Mouse (Mus musculus): Measurements from ENCODE around the gene Nat8f2. TPM values are rescaled to one million over a fixed set of nuclear protein-coding genes. Genes with fewer than 3 reads are reported as not detected.
"Not testable (repeated sequence)": the region's sequence is repeated elsewhere in the genome, so short reads cannot be mapped to it uniquely, and the experiment has no call there.

The Nat8f2 gene
- polyA plus RNA-seq, 1 experiment from 2014 or later, result not detected

DNA sequence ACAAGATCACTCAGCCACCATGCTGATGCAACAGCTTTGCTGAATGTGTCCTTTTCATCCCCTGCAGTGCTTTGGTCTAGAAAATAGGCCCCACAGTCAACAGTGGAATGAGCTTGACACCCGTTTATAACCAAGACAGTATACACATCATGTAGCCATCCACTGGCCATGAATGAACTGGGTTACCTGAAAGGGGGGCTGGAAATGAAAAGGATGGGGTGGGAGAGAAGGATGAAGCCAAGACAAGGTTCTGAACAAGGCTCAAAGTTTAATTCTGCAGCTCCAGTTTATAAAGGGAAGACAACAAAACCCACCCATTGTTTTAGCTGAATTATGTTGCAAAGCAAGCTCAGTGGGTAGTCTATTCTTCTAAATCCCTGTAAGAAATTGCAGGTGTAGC lies 15.4 kb upstream of the Nat8f2 start:
- Histone ChIP-seq H3K4me3 (ENCODE audit: control insufficient read depth in 1 of 2, insufficient read depth in 1 of 2, low read depth in 1 of 2, low read length in 2 of 2) (no peak overlapping the region), H3K9ac (ENCODE audit: low read length) (no peak overlapping the region), H3K9me3 (ENCODE audit: control insufficient read depth, low read length) (peaks cover 12% of the 10 kb centered on the region), H3K4me1 (ENCODE audit: control insufficient read depth in 2 of 2, insufficient read depth in 2 of 2, low read length in 2 of 2) (no peaks in the 10 kb centered on the region), H3K27me3 (ENCODE audit: control insufficient read depth, insufficient read depth, low read length) (no peaks in the 10 kb centered on the region), H3K27ac (replicated peaks in 1 of 2; ENCODE audit: control insufficient read depth in 1 of 2, insufficient read depth in 1 of 2, low read depth in 2 of 2, low read length in 2 of 2) (no peak overlapping the region), H3K36me3 (ENCODE audit: control insufficient read depth, insufficient read depth, low read length) (no peaks in the 10 kb centered on the region), H3K4me2 (ENCODE audit: low read length) (no peak overlapping the region)
- ATAC-seq (ENCODE audit: insufficient number of reproducible peaks, insufficient read depth, low FRiP score, low read depth), result no peak
- 81% methylated on average over 1 of the region's 1 CpGs for WGBS

DNA sequence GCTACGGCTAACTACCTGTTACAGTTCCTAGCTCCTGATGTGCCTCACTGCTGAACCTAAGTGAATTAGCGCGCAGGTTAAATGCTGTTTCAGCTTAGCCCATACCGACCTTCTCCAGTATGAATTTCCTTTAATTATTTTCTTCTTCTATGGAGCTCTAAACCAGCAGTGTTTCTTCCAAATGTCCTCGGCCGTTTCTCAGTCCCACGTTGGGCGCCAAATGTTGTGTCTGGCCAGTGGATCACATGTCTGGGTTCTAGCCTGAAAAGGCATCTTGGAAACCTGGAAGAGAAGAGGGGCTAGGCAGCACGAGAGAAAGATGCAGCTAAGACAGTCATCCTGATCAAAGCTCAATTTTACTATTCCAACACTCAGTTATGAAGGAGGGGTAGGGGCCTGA lies 14.3 kb upstream of the Nat8f2 start:
- not testable (repeated sequence) for H3K4me2 ChIP-seq (ENCODE audit: low read length)
- 90% methylated on average over 9 of the region's 9 CpGs for WGBS

DNA sequence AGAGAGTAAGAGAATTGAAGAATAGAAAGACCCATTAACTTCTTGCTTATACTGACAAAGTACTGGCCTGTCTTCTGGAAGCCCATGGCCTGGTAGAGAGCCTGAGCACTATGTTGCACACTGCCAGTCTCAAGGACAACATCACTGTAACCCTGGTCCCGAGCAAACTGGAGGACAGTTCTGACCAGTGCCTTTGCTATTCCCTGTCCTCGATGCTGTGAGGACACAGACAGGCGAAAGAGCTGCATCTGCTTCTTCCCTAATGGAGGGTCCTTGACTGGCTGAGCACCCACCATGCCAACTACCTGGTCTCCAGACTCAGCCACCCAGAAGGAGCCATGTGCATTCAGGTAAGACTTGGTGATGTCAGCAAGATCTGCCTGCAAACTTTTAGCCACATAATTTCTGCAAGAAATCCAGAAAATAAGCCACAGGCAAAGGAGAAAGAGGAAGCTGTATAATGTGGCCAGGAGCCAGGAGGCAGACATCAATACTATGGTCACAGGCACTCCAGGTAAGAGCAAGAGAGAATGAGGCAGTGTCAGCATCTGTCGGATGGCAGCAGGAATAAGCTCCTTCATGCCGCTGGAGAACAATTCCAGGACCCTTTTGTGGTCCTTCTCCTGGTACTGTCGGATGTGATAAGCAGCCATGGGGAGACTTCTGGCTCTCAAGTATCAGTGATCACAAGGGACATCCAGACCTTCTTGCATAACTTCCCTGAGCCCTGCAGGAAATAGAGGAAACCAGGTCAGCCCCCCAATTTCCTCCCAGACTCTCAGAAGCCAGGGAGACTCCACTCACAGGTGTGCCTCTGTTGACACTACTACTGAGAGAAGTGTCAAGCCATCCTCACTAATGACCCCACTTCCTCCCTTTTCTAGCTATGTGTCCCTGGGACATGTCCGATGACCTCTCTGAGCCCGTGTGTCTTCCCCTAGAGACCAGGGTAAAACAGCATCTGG lies 950 bp downstream of the Nat8f2 start:
- no peak for ATAC-seq (ENCODE audit: insufficient number of reproducible peaks, insufficient read depth, low FRiP score, low read depth)
- Histone ChIP-seq H3K9me3 (ENCODE audit: control insufficient read depth, low read length) (no peaks in the 10 kb centered on the region), H3K4me3 (ENCODE audit: control insufficient read depth in 1 of 2, insufficient read depth in 1 of 2, low read depth in 1 of 2, low read length in 2 of 2) (no peak overlapping the region), H3K27me3 (ENCODE audit: control insufficient read depth, insufficient read depth, low read length) (no peaks in the 10 kb centered on the region), H3K4me1 (ENCODE audit: control insufficient read depth in 2 of 2, insufficient read depth in 2 of 2, low read length in 2 of 2) (no peaks in the 10 kb centered on the region), H3K9ac (ENCODE audit: low read length) (no peak overlapping the region), H3K4me2 (ENCODE audit: low read length) (no peak overlapping the region), H3K27ac (replicated peaks in 1 of 2; ENCODE audit: control insufficient read depth in 1 of 2, insufficient read depth in 1 of 2, low read depth in 2 of 2, low read length in 2 of 2) (no peak overlapping the region), H3K36me3 (ENCODE audit: control insufficient read depth, insufficient read depth, low read length) (no peaks in the 10 kb centered on the region)
- WGBS, result 64% methylated on average over 8 of the region's 8 CpGs

More for the DNA sequence above, 14.3 kb upstream of the Nat8f2 start:
- not testable (repeated sequence) for H3K4me3 ChIP-seq (ENCODE audit: control insufficient read depth in 1 of 2, insufficient read depth in 1 of 2, low read depth in 1 of 2, low read length in 2 of 2); H3K36me3 ChIP-seq (ENCODE audit: control insufficient read depth, insufficient read depth, low read length); H3K27ac ChIP-seq (replicated peaks in 1 of 2; ENCODE audit: control insufficient read depth in 1 of 2, insufficient read depth in 1 of 2, low read depth in 2 of 2, low read length in 2 of 2); H3K27me3 ChIP-seq (ENCODE audit: control insufficient read depth, insufficient read depth, low read length); H3K4me1 ChIP-seq (ENCODE audit: control insufficient read depth in 2 of 2, insufficient read depth in 2 of 2, low read length in 2 of 2); ATAC-seq (ENCODE audit: insufficient number of reproducible peaks, insufficient read depth, low FRiP score, low read depth); H3K9ac ChIP-seq (ENCODE audit: low read length)
- H3K9me3 ChIP-seq (ENCODE audit: control insufficient read depth, low read length), result peaks cover 12% of the 10 kb centered on the region

DNA sequence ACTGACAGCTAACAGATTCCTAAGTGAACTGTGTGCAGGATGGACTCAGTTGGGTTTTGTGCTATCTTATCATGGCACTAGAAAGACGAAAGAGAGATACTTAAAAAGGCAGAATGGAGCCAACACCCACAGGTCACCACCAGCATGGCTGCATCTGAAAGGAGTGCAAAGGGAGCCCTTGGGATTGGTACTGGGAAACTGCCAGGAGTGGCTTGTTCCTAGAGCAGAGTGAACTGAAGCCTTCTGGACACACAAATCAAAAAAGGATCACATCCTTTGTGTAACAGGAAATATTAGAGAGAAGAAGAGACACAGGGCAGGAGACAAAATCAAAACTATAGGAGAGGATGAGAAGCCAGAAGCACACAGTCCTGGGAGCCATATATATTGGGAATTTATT lies 2.0 kb downstream of the Nat8f2 start:
- WGBS, result no CpG with 5 or more reads among the region's 1 CpGs
- H3K27me3 ChIP-seq (ENCODE audit: control insufficient read depth, insufficient read depth, low read length); H3K27ac ChIP-seq (replicated peaks in 1 of 2; ENCODE audit: control insufficient read depth in 1 of 2, insufficient read depth in 1 of 2, low read depth in 2 of 2, low read length in 2 of 2): not testable (repeated sequence)

DNA sequence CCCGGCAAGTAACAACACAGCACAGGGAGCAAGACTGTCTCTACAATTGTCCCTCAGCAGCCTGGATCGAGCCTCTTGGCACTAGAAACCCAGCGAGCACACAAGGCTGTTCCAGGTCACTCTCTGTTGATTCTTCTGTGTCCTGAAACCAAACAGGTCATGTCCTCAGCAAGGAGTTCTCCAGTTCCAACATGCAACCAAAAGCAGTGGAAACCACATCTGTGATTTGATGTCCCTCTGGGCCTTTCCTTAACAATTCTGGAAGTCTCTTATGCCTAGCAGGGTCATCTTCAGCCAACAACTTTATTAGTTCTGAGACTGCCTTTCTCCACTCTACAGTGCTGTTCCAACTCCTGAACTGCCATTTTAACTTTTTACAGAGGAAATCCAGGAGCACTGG lies 2.8 kb downstream of the Nat8f2 start:
- H3K9ac ChIP-seq (ENCODE audit: low read length); H3K4me3 ChIP-seq (ENCODE audit: control insufficient read depth in 1 of 2, insufficient read depth in 1 of 2, low read depth in 1 of 2, low read length in 2 of 2); H3K9me3 ChIP-seq (ENCODE audit: control insufficient read depth, low read length); H3K36me3 ChIP-seq (ENCODE audit: control insufficient read depth, insufficient read depth, low read length); H3K27ac ChIP-seq (replicated peaks in 1 of 2; ENCODE audit: control insufficient read depth in 1 of 2, insufficient read depth in 1 of 2, low read depth in 2 of 2, low read length in 2 of 2); H3K27me3 ChIP-seq (ENCODE audit: control insufficient read depth, insufficient read depth, low read length); H3K4me1 ChIP-seq (ENCODE audit: control insufficient read depth in 2 of 2, insufficient read depth in 2 of 2, low read length in 2 of 2); ATAC-seq (ENCODE audit: insufficient number of reproducible peaks, insufficient read depth, low FRiP score, low read depth); H3K4me2 ChIP-seq (ENCODE audit: low read length): not testable (repeated sequence)
- 85% methylated on average over 3 of the region's 3 CpGs for WGBS

More for the DNA sequence above, 2.0 kb downstream of the Nat8f2 start:
- not testable (repeated sequence) for ATAC-seq (ENCODE audit: insufficient number of reproducible peaks, insufficient read depth, low FRiP score, low read depth); H3K9me3 ChIP-seq (ENCODE audit: control insufficient read depth, low read length); H3K9ac ChIP-seq (ENCODE audit: low read length); H3K36me3 ChIP-seq (ENCODE audit: control insufficient read depth, insufficient read depth, low read length); H3K4me3 ChIP-seq (ENCODE audit: control insufficient read depth in 1 of 2, insufficient read depth in 1 of 2, low read depth in 1 of 2, low read length in 2 of 2); H3K4me1 ChIP-seq (ENCODE audit: control insufficient read depth in 2 of 2, insufficient read depth in 2 of 2, low read length in 2 of 2); H3K4me2 ChIP-seq (ENCODE audit: low read length)

DNA sequence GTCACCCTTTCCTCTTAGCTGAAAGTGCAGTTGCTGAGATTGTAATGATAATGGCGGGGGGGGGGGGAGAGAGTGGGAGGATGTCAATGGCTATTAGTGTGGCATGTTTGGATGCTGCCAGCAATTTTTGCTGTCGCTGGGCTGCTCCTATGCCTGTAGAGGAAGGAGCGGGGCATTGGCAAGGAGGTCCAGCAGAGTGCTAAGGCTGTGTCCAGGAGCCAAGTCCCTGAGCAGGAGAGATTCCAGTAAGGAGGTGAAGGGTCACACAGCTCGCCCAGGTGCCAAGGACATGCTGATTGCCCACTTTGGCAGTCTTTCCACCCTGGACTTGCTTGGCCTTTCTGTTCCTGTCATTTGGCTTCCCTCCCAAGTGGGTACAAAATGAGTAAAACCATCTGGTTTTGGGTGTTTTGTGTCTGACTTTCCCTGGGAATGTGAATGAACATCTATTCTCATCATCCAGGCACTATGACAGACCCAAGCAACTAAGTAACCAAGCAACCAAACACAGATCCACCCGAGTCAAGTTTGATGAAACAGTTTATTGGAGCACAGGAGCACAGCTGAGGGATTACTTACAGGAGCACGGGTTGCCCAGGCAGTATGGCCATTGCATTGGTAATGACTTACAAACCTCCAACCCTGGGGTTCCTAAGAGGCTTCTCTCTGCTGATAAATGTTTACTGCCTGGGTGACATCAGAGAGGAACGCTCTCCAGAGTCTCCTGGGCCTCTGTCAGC lies 3.9 kb downstream of the Nat8f2 start:
- 61% methylated on average over 6 of the region's 7 CpGs for WGBS
- H3K9me3 ChIP-seq (ENCODE audit: control insufficient read depth, low read length); H3K4me2 ChIP-seq (ENCODE audit: low read length); H3K27me3 ChIP-seq (ENCODE audit: control insufficient read depth, insufficient read depth, low read length); H3K4me3 ChIP-seq (ENCODE audit: control insufficient read depth in 1 of 2, insufficient read depth in 1 of 2, low read depth in 1 of 2, low read length in 2 of 2); H3K36me3 ChIP-seq (ENCODE audit: control insufficient read depth, insufficient read depth, low read length); ATAC-seq (ENCODE audit: insufficient number of reproducible peaks, insufficient read depth, low FRiP score, low read depth); H3K4me1 ChIP-seq (ENCODE audit: control insufficient read depth in 2 of 2, insufficient read depth in 2 of 2, low read length in 2 of 2); H3K9ac ChIP-seq (ENCODE audit: low read length); H3K27ac ChIP-seq (replicated peaks in 1 of 2; ENCODE audit: control insufficient read depth in 1 of 2, insufficient read depth in 1 of 2, low read depth in 2 of 2, low read length in 2 of 2): not testable (repeated sequence)

DNA sequence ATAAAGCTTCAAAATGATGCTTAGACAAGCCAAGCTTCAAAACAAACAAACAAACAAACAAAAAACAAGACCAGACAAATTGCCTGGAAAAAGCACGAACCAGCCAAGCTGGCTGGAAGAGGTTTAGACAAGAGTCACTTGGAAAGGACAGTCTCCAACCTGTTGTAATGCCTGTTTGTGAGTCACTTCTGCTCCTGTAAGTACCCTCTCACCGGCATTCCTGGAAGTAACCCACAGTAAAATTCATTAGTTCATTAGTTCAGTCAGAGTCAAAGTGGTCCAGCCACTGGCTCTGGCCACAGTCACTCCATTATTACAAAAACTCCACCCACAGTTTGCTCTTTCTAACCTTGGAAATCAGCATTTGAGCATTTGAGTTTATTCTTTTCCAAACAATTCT lies 5.1 kb downstream of the Nat8f2 start:
- H3K9me3 ChIP-seq (ENCODE audit: control insufficient read depth, low read length), result no peaks in the 10 kb centered on the region
- no peaks in the 10 kb centered on the region for H3K27me3 ChIP-seq (ENCODE audit: control insufficient read depth, insufficient read depth, low read length)
- no peak overlapping the region for H3K9ac ChIP-seq (ENCODE audit: low read length)
- no peak for ATAC-seq (ENCODE audit: insufficient number of reproducible peaks, insufficient read depth, low FRiP score, low read depth)
- H3K4me2 ChIP-seq (ENCODE audit: low read length), result no peak overlapping the region
- H3K4me3 ChIP-seq (ENCODE audit: control insufficient read depth in 1 of 2, insufficient read depth in 1 of 2, low read depth in 1 of 2, low read length in 2 of 2), result no peak overlapping the region
- 80% methylated on average over 2 of the region's 2 CpGs for WGBS
- no peaks in the 10 kb centered on the region for H3K36me3 ChIP-seq (ENCODE audit: control insufficient read depth, insufficient read depth, low read length)
- H3K4me1 ChIP-seq (ENCODE audit: control insufficient read depth in 2 of 2, insufficient read depth in 2 of 2, low read length in 2 of 2), result no peaks in the 10 kb centered on the region
- H3K27ac ChIP-seq (replicated peaks in 1 of 2; ENCODE audit: control insufficient read depth in 1 of 2, insufficient read depth in 1 of 2, low read depth in 2 of 2, low read length in 2 of 2), result no peak overlapping the region
